Mouse (Mus musculus) yolk sac, embryonic 10.5 days (tissue): ENCODE measurements around the gene Spg21.
A peak's percentile ranks its signal among the peaks of the same experiment; 100 is the strongest.

Experiments
- DNase-seq: peaks from one replicate; pipeline ENCODE4 v3.0.0-alpha.2; 2017; ENCODE audit warnings: low spot score

The Spg21 gene

DNA sequence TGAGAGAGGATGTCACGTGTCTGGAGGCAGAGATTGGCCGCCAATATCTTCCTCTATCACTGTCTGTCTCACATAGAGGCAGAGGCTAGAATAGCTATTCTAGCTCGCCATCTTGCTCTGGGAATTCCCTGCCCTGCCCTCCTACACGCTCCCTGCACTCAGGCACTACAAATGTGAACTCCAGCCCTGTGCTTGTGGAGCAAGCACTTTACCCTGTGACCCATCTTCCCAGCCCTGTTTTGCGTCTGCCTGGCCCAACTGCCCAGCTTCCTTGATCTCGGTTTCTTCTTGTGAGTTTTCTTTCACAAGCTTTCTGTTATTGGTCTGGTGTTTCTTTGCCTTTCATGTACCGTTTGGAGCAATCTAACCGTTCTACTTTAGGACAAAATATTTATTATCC lies 18.4 kb downstream of the Spg21 start:
- DNase-seq, result no peak

DNA sequence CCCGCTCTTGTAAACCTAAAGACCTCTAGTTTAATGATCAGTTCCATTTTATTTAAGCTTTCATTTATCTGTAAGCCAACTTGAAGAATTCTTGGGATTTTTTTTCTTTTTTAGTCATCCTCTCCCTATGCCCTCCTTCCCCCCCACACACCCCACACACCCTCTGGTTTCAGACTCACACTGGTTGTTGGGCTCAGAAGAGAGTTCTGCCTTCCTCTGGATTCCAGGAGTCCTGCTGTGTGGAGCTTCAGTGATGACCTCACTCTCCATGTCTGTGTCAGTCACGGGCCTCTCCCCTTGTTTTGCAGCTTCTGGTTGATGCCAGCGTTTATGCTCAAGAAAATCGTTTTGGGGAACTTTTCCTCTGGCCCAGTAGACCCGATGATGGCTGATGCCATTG lies 19.3 kb downstream of the Spg21 start:
- DNase-seq, result no peak

DNA sequence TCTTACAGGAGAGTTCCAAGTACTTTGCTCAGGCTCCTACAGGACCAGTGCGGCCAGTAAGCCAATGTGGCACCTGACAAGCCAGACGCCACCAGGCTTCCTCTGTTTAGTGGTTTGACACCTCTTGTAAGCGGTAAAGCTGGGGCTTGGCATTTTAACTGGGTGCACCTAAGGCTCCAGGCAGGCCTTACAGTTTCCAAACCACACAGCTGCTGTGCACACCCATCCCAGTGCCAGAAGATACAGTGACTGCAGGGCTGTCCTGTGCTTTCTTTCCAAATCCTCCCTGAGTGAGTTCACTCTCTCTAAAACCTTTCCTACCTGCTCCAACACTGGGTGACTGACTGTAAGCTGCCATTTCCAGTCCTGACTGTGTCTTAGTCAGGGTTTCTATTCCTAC lies 30.7 kb downstream of the Spg21 start:
- DNase-seq, result no peak

DNA sequence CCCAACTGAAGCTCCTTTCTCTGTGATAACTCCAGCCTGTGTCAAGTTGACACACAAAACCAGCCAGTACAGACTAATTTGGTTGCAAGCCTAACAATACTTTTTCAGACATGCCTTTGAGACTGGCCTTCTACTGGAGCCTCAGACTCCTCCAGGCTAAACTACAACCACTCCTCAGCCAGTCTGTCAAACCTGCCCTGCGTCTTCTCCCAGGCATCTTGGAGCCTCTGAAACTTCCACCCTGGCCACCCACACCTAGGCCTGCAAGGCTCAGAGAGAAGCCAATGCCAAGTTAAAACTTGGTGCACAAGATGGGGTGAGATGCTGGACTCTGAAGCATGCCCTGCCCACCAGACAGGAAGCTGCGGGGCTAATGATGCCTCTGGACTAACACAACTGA lies 31.6 kb downstream of the Spg21 start:
- DNase-seq, result no peak

DNA sequence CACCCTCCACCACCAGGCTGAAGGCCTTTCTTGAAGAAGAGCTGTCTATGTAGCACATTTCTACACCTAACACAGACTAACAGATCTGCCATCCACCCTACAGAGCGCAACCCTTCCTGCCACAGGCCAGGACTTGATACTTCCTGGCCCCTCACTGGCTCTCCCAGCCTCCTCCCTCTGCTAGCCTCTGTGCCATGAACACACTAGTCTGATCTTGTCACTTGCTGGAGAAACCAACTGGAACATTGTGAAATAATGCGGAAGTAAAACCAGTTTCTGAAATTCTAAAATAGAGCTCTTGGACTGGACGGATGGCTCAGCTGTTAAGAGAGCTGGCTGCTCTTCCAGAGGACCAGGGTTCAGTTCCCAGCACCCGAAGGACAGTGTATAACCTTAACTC lies 32.1 kb downstream of the Spg21 start:
- no peak for DNase-seq

DNA sequence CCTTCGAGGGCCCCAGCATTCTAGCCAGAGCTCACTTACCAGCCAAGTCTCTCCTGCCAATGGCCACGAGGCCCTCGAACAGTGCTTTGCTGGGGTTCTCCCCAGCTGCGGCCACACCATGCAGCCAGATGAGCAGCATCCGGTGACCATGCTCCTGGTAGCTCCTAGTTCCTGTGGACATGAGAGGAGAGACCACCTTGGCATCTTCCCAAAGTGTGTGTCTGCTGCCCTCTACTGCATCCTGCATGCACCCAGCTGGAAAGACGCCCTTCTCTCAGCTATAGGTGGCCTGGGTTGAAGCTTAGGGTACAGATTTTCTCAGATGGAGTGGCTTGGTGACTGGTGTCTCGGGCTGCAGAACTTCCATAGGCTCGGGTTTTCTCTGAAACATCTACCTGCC lies 41.4 kb downstream of the Spg21 start:
- no peak for DNase-seq

DNA sequence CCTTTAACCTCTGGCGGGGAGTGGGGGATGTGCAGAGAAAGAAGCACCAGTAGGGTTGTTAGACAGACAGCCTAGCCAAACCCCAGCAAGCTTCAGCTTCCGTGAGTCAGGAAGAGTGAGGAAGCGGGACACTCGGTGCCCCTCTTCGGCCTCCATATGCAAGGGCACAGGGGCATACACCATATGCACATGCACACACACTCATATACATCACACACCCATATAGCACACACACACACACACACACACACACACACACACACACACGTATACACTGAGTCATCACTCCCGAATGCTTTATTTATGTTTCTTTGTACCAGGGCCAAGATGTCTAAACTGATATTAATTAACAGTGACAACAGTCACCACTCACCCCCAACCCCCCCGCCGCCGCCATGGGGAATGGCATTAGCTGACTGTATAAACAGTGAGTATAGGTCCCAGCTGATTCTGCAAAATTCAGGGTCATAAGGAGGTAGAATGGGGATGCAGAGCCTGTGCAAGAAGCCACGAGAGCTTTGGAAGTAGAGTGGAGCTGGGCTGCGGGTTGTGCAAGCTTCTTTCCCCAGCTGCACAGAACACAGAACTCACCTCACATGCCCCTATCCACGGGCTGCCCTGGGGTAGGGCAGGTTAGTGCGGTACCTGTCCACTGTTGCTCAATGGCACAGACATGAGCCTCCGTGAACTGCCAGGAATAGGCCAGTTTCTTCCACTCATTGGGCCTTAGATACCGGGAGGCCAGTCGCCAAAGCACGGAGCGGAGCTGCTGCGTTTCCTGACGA lies 42.2 kb downstream of the Spg21 start:
- DNase-seq, result no peak

DNA sequence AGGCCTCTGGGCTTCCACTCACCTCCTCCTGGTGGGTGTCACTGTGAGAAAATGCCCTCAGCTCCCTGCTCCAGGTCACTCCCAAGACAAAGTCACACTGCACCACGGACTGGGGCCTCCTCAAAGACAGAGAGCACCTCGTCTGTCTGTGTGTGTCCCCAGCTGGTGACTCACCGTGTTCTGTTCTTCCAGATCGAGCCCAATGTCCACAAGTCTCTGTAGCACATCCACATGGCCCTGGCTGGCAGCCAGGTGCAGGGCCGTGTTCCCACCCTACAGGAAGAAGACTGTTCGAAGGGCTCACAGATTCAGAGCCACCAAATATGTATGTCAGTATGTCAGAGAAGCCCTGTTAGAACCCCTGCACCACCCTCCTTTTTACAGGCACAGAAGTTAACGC lies 47.7 kb downstream of the Spg21 start:
- no peak for DNase-seq

DNA sequence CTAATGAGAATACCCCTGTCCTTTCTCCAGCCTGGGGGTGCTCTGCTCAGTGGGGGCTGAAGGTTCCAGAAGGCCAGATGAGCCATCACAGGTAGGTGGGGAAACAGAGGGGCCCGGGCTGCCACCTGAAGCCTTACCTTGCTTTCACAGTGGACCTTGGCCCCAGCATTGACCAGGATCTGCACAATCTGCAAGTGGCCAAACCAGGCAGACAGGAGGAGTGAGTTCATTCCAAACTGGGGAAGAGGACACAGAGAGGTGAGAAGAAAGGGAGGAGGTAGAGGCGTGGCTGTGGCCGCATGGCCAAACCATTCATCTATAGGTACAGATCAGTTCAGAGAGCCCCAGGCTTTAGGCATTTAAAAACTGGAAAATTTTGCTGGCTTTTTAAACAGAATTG lies 51.8 kb downstream of the Spg21 start:
- DNase-seq, result no peak

DNA sequence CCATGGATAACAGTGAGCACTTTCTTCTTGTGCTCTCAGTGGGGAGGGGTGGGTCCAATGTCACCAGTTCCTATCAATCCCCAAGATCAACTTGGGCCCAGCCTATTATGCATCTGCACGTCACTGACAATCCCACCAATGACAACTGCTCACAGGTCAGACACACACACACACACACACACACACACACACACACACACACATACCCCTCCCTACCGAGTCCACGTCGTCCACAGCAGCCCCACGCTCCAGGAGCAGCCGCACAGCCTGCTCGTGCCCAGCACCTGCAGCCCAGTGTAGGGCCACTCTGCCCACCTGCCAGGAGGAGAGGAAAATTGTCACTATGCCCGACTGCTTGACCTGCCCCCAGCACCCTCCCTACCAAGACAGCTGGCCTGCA lies 53.7 kb downstream of the Spg21 start:
- no peak for DNase-seq

DNA sequence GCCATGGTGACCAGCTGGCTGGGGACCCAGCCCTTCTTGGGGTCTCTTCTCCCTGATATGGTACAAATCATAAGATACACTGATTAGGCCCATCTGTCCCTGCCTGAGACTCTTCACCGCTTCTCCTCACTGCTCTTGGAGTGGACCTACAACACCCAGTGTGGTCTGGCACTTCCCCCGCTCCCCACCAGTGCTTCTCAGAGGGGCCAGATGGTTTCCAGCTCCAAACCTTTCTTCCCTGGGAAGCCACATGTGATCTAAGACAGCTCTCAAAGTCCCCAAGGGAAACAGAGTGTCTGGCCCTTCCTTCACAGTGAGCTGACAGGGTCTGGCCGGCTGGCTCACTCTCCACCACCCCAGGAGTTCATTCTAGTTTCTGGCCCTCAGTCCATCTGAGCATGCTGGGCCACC lies 54.1 kb downstream of the Spg21 start:
- DNase-seq, result no peak

DNA sequence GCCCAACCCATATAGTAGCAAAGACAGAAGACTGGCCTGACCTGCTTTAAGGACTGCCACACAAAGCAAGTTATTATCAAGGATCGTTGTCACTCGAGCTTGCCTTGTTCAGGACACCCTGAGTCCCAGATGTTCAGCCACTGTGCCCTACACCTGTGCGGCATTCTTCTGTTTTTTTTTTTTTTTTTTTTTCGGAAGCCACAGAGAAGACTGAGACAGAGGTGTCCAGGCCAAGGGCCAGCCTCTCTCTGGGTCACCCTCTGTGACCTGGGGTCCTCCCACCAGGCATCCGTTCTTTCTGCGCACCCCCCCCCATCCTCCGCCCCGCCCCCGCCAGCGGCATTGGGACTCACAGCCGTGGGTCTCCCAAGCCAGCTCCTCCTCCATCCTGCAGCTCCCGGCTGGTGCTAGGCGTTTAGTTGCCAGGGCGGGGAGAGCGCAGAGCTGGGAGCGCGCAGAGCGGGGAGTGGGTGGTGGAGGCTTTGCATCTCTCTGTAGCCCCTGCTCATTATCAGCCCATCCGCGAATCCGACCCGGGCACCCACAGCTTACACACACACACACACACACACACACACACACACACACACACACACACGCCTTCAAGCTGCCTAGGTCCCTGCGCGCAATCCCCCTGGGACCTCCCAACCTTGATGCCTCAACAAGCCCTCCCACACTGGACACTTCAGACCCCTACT lies 59.2 kb downstream of the Spg21 start, which contains the start of gene Ankdd1a:
Gene Ankdd1a, minus strand, starts transcription at position 387 of the 698 bp plus-strand sequence.
- DNase-seq, result no peak

DNA sequence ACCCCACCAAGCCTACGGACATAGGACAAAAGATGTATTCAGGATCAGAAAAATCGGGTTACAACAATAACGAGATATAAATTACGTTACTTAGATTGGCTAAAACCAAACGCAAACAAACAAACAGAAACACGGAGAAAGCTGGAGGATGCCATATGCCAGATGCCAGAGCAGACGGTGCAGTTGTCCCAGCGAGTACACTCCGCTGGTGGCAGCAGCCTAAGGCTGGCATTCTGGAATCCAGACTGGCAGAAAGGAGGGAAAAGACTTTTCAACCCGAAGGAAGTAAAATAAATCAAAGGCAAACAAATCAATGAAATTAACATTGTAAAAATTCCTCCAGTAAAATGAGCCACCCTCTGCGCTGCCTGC lies 59.7 kb downstream of the Spg21 start:
- DNase-seq, result no peak

DNA sequence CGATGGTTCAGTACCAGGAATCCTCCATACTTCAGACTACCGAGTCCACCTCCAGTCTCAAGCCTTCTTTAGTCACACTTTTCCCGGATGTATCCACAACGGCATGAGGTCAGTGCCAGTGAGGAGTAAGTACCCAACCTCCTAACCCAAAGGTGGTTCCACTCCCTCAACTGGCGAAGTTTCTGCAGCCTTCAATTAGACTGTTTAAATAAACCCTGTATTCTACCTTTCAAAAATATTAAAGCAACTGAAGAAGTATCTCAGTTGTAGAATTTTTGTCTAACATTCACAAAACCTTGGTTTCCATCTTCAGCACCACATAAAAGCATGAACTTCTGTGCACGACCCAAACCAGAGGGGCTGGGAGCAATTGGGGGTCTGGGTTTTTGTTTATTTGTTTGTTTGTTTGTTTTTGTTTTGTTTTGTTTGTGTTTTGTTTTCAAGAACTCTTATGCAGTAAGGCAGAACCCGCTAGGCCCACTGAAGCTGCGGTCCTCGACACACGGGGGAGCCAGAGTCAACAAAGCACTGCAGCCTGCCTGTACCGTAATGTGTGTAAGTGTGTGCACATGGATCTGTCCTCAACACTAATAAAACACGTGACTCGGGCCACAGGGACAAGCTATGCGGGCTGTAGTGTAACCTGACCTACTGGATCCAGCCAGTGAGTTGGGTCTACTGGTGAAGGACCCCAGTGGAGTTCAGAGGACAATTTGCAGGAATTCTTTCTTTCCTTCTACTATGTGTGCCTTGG lies 63.0 kb downstream of the Spg21 start:
- DNase-seq, result peak; percentile 71

DNA sequence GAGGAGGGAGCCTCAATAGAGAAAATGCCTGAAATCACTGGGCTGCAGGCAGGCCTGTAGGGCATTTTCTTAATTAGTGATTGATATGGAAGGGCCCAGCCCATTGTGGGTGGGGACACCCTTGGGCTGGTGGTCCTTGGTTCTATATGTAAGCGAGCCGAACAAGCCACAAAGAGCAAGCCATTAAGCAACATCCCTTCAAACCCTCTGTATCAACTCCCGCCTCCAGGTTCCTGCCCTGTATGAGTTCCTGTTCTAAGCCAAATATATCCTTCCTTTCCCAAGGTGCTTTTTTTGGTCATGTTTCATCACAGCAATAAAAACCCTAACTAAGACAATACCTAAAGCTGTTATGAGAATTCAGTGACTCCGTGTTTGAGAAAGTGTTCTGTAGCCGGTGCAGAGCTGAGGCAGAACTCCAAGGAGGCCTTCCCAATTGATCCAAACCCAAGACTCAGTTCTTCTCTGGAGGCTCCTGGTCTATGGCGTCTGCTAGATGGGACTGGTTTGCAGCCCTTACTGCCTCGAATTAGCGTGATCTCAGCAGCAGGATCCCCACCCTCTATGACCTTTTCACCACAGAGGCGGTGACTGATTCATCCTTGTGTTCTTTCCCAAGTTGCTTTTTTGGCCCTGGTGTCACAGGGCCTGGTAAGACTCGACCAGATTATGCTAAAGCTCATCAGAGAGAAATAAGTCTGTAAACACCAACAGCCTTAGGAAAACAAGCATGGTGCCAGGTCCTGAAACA lies 64.9 kb downstream of the Spg21 start:
- no peak for DNase-seq

DNA sequence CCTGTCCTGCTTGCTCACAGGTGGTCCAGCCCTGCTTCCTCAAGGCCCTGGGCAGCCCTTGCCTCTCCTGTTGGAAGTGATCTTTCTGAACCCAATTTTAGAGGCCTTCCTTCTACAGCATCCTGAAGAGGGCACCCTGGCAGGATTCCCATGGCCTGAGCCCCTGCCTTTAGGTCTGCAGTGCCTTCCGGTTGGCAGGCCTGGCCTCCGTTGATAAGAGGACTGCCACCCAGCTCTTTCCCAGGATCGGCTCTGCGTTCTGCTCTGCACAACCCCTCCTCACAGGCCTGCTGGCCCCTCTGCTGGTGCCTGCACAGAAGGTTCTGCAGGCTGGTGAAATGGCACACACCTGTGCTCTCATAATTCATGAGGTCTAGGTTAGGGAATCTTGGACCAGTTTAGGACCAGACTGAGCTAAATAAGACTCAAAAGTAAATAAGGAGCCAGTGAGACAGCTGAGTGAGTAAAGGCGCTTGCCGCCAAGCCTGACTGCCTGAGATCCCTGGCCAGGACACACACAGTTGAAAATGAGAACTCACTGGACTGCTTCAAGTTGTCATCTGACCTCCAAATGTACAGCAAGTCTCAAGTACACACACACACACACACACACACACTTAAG lies 67.8 kb downstream of the Spg21 start:
- DNase-seq, result no peak

DNA sequence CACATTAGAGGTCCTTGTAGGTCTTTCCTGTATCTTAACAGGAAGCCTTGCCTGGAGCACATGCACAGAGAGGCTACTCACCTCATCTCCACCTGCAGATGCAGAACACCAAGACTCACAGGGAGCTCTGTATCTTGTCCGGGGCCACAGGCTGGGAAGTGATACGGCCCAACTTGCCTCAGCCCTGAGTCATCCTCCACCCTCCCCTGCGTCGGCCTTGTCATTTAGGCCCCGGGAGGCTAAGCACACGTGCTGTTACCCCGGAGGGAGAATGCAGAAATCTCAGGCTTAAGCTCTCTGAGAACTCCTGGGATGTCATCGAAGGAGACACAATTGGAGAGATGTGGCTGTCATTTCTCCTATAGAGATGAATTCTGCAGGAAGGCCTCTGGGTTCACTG lies 68.9 kb downstream of the Spg21 start:
- DNase-seq, result no peak

DNA sequence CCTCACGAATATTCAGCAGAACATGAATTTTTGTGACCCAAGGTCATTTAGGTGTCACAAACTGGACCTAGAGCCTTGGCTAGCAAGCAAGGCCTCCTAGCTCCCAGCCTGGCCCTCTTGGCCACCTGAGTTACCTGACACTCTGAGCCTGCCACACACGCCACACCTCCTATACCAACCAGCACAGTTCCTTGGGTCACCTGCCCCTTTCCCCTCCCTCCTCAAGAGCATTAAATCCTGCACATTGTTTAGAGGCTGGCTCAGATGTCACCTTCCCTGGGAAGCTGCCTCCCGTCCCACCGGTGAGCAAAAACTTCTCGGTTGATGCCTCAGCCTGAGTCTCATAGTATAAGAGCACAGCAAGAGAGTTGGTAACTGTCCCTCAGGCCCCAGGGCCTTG lies 70.5 kb downstream of the Spg21 start:
- DNase-seq, result no peak

DNA sequence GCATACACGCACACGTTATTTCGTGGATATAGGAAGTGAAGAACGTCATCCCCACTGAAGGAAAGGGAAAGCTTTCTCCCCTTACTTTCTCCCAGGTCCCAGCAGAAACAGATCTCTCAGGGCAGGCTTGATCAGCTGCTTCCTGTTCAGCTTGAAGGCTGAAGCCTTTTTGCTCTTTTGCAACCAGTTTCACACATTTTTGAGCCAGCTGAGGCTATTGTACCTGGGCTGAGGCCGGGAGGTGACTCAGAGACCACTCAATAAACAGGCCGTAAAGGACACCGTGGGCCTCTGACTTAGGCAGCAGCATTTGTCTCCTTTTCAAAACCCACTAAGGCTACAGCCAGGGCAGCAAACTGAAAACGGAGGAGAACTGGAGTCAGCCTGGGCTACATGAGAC lies 72.2 kb downstream of the Spg21 start:
- DNase-seq, result no peak

DNA sequence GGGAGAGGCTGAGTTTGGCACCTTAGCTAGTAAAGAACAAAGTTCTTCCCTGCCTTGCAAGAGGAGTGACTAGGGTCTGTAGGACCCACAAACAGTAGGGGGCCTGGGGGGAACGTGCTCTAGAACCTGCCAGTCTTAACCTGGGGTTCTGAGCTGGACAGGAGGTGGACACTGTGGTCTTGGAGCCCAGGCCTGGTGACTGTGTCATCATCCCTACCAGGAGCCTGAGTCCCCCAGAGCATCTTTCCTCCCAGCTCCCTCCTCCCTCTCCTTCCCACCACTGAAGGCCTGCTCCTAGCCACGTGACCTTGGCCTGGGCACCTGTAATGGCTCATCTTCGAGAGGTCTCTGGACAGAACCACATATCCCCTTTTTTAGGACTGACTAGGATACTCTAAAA lies 73.4 kb downstream of the Spg21 start:
- DNase-seq, result no peak

DNA sequence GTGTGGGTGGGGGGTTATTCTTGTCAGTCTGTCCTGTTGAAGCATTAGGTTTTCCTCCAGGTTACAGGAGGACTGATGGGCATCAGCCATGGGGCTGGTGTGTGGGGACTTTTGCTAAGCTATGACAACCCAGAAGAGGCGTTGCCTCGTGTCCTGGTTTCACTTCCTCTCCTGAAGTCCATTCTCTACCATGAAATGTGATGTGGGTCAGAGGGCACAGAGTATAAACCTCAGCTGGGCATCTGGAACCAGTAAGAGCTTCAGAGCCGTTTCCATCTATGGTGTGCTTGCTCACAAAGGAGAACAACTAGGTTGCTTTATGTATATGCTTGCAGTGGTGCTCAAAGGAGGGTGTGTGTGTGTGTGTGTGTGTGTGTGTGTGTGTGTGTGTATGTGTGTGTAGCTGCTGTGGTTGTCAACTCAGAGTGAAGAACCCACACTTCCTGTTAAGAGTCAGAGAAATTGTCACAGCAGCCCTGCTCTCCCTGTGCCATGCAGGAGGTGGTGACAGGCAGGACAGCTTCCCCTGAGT lies 74.5 kb downstream of the Spg21 start:
- no peak for DNase-seq
